Mouse (Mus musculus) heart, embryonic 11.5 days (tissue): ENCODE measurements around the gene Gm10273. TPM values are rescaled to one million over a fixed set of nuclear protein-coding genes. Genes with fewer than 3 reads are reported as not detected.

Experiments used
- ATAC-seq: fragments of 200-750 bp; cut with Nextera tagmentation; replicated peaks from 2 replicates; pipeline ENCODE4 v1.8.0; 2017; ENCODE audit warnings: moderate library complexity; ENCODE audit not compliant: insufficient number of reproducible peaks, low FRiP score, low TSS enrichment
- H3K27ac ChIP-seq: fragments of 300-500 bp; sonication (generic); 2 replicates; pipeline ENCODE4 v1.5.1; 2014; ENCODE audit warnings: mild to moderate bottlenecking, low read depth, low read length
- H3K27me3 ChIP-seq: fragments of 300-500 bp; sonication (generic); 2 replicates; pipeline ENCODE4 v1.6.1; 2014; ENCODE audit warnings: mild to moderate bottlenecking, low read length, mixed read lengths; ENCODE audit not compliant: control insufficient read depth, insufficient read depth
- H3K36me3 ChIP-seq: fragments of 300-500 bp; sonication (generic); 2 replicates; pipeline ENCODE4 v1.6.1; 2014; ENCODE audit warnings: mild to moderate bottlenecking, low read length, moderate library complexity, mixed read lengths; ENCODE audit not compliant: control insufficient read depth, insufficient read depth
- H3K4me1 ChIP-seq: fragments of 300-500 bp; sonication (generic); 2 replicates; pipeline ENCODE4 v1.6.1; 2014; ENCODE audit warnings: low read length; ENCODE audit not compliant: control insufficient read depth, insufficient read depth
- H3K4me2 ChIP-seq: fragments of 300-500 bp; sonication (generic); 2 replicates; pipeline ENCODE4 v1.6.1; 2014; ENCODE audit warnings: mild to moderate bottlenecking, moderate library complexity
- H3K4me3 ChIP-seq: fragments of 300-500 bp; sonication (generic); 2 replicates; pipeline ENCODE4 v1.5.1; 2014; ENCODE audit warnings: low read depth, low read length
- H3K9ac ChIP-seq: fragments of 300-500 bp; sonication (generic); 2 replicates; pipeline ENCODE4 v1.6.1; 2014; ENCODE audit warnings: mild to moderate bottlenecking, low read depth, low read length, moderate library complexity
- H3K9me3 ChIP-seq: fragments of 300-500 bp; sonication (generic); replicated peaks from 2 replicates; pipeline ENCODE4 v1.6.1; 2016; ENCODE audit warnings: low read length; ENCODE audit not compliant: control insufficient read depth
- WGBS: fragments of 180-500 bp; shearing (Covaris S2); extraction: QIAGEN DNeasy Blood & Tissue Kit; methylation state at CpG from one replicate; pipeline ENCODE4 v1.1.7; 2014; ENCODE audit not compliant: insufficient replicate concordance; 5-methylcytosine and 5-hydroxymethylcytosine counted together
- polyA plus RNA-seq: library from polyadenylated mRNA; unstranded; fragments of >200 nt; fragmentation: Nextera tagmentation; extraction: Ambion mirVana; gene quantifications from 2 replicates; pipeline ENCODE4 v1.2.1, GENCODE M21; 2014

Gm10273 gene
- polyA plus RNA-seq, 1 experiment from 2014 or later, result 12.2 TPM

- Histone ChIP-seq H3K27me3 (no peaks in the 10 kb centered on the region), H3K36me3 (no peaks in the 10 kb centered on the region), H3K4me1 (no peaks in the 10 kb centered on the region), H3K27ac (no peak overlapping the region), H3K4me2 (no peak overlapping the region), H3K9ac (no peak overlapping the region), H3K4me3 (no peak overlapping the region), H3K9me3 (no peaks in the 10 kb centered on the region)
- no peak for ATAC-seq
- WGBS, result 72% methylated on average over 12 of the region's 12 CpGs
These were observed 14.8 kb downstream of the Gm10273 start for GRCm38 (mm10) chr10:59410264-59410663.

- H3K27me3 ChIP-seq, result no peaks in the 10 kb centered on the region
- H3K4me1 ChIP-seq, result no peaks in the 10 kb centered on the region
- no peaks in the 10 kb centered on the region for H3K9me3 ChIP-seq
- no peak overlapping the region for H3K4me2 ChIP-seq
- no peak overlapping the region for H3K27ac ChIP-seq
- ATAC-seq, result no peak
- 90% methylated on average over 4 of the region's 4 CpGs for WGBS
- H3K9ac ChIP-seq, result no peak overlapping the region
- no peak overlapping the region for H3K4me3 ChIP-seq
- H3K36me3 ChIP-seq, result no peaks in the 10 kb centered on the region
These were observed 18.3 kb downstream of the Gm10273 start for GRCm38 (mm10) chr10:59413711-59414110.

- Histone ChIP-seq H3K4me2 (no peak overlapping the region), H3K27me3 (no peaks in the 10 kb centered on the region), H3K27ac (no peak overlapping the region), H3K4me3 (no peak overlapping the region), H3K36me3 (no peaks in the 10 kb centered on the region), H3K9me3 (no peaks in the 10 kb centered on the region), H3K9ac (no peak overlapping the region), H3K4me1 (no peaks in the 10 kb centered on the region)
- 57% methylated on average over 3 of the region's 3 CpGs for WGBS
- no peak for ATAC-seq
These were observed 21.2 kb downstream of the Gm10273 start for GRCm38 (mm10) chr10:59416623-59417022.

GRCm38 (mm10) chr10:59419516-59419915 lies 24.1 kb downstream of the Gm10273 start:
- ATAC-seq, result no peak
- no peak overlapping the region for H3K27ac ChIP-seq

GRCm38 (mm10) chr10:59424453-59424852 lies 29.0 kb downstream of the Gm10273 start:
- H3K4me1 ChIP-seq, result no peaks in the 10 kb centered on the region
- ATAC-seq, result no peak
- WGBS, result 64% methylated on average over 3 of the region's 3 CpGs

More at GRCm38 (mm10) chr10:59419516-59419915, 24.1 kb downstream of the Gm10273 start:
- Histone ChIP-seq H3K4me1 (no peaks in the 10 kb centered on the region), H3K36me3 (no peaks in the 10 kb centered on the region), H3K4me2 (no peak overlapping the region), H3K9ac (no peak overlapping the region), H3K9me3 (no peaks in the 10 kb centered on the region), H3K4me3 (no peak overlapping the region), H3K27me3 (no peaks in the 10 kb centered on the region)
- 79% methylated on average over 4 of the region's 4 CpGs for WGBS

GRCm38 (mm10) chr10:59425369-59425768 lies 29.9 kb downstream of the Gm10273 start:
- Histone ChIP-seq H3K9me3 (no peaks in the 10 kb centered on the region), H3K27ac (no peak overlapping the region), H3K9ac (no peak overlapping the region), H3K4me2 (no peak overlapping the region), H3K4me1 (no peaks in the 10 kb centered on the region; the same call in 1 of the 2 replicates), H3K4me3 (no peak overlapping the region), H3K36me3 (no peaks in the 10 kb centered on the region), H3K27me3 (no peaks in the 10 kb centered on the region)
- 87% methylated on average over 7 of the region's 7 CpGs for WGBS
- ATAC-seq, result no peak

More at GRCm38 (mm10) chr10:59424453-59424852, 29.0 kb downstream of the Gm10273 start:
- H3K9me3 ChIP-seq, result no peaks in the 10 kb centered on the region
- H3K4me2 ChIP-seq, result no peak overlapping the region
- H3K4me3 ChIP-seq, result no peak overlapping the region
- H3K27me3 ChIP-seq, result no peaks in the 10 kb centered on the region
- H3K9ac ChIP-seq, result no peak overlapping the region
- H3K27ac ChIP-seq, result no peak overlapping the region
- no peaks in the 10 kb centered on the region for H3K36me3 ChIP-seq

- Histone ChIP-seq H3K9me3 (no peaks in the 10 kb centered on the region), H3K36me3 (no peaks in the 10 kb centered on the region), H3K9ac (no peak overlapping the region), H3K27ac (no peak overlapping the region), H3K27me3 (no peaks in the 10 kb centered on the region), H3K4me3 (no peak overlapping the region), H3K4me1 (peaks cover 7% of the 10 kb centered on the region; the same call in 1 of the 2 replicates), H3K4me2 (no peak overlapping the region)
- no peak for ATAC-seq
- 60% methylated on average over 4 of the region's 4 CpGs for WGBS
These were observed 30.9 kb downstream of the Gm10273 start for GRCm38 (mm10) chr10:59426371-59426770.

- H3K9ac ChIP-seq, result no peak overlapping the region
- no peaks in the 10 kb centered on the region for H3K9me3 ChIP-seq
- peaks cover 7% of the 10 kb centered on the region; the same call in 1 of the 2 replicates for H3K4me1 ChIP-seq
- no peaks in the 10 kb centered on the region for H3K27me3 ChIP-seq
- no peak overlapping the region for H3K4me3 ChIP-seq
- H3K36me3 ChIP-seq, result no peaks in the 10 kb centered on the region
- no peak for ATAC-seq
- no peak overlapping the region for H3K4me2 ChIP-seq
- WGBS, result 73% methylated on average over 16 of the region's 16 CpGs
- H3K27ac ChIP-seq, result no peak overlapping the region
These were observed 34.2 kb downstream of the Gm10273 start for GRCm38 (mm10) chr10:59429448-59430135.

- Histone ChIP-seq H3K4me3 (no peak overlapping the region), H3K4me2 (0 out of 2 replicates have a peak overlapping the region, but pooled peaks have one; percentile 14), H3K27ac (no peak overlapping the region)
These were observed 35.3 kb downstream of the Gm10273 start for GRCm38 (mm10) chr10:59430701-59431218.

More at GRCm38 (mm10) chr10:59430701-59431218, 35.3 kb downstream of the Gm10273 start:
- Histone ChIP-seq H3K27me3 (no peaks in the 10 kb centered on the region), H3K9ac (no peak overlapping the region), H3K4me1 (peaks cover 7% of the 10 kb centered on the region; the same call in 1 of the 2 replicates), H3K9me3 (no peaks in the 10 kb centered on the region), H3K36me3 (no peaks in the 10 kb centered on the region)
- peak; percentile 52; the same call in 1 of the 2 replicates for ATAC-seq
- 21% methylated on average over 6 of the region's 6 CpGs for WGBS
